Mouse (Mus musculus) bone marrow macrophage, adult 2 months (primary cell): ENCODE measurements around the gene Snrk.

Source experiments
- CTCF ChIP-seq: IDR thresholded peaks from 2 replicates; pipeline ENCODE4 v1.5.1; 2012; ENCODE audit warnings: low read depth, mild to moderate bottlenecking, low read length, moderate library complexity
- POLR2A ChIP-seq: IDR thresholded peaks from 2 replicates; pipeline ENCODE4 v1.6.1; 2012; ENCODE audit warnings: mild to moderate bottlenecking, low read depth, low read length, borderline replicate concordance

DNA sequence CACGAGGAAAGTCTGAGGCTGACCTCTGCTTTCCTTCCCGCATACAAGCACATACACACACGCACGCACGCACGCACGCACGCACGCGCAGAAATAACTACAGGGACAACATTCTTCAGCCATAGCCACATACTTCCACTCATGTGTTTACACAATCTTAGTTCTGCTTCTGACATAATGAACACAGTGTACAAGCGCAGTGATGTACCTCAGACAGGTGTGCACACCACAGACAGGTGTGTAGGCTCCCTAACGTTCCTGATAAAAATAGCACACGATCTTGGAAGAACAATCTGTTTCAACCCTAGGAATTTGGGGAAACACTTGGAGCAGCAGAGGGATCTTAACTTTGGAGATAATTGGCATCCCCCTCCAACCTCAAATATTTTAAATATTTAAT, 42.5 kb upstream of the Snrk start:
- TF ChIP-seq CTCF, result no peak
- TF ChIP-seq POLR2A, result no peak
